Mouse (Mus musculus): ENCODE results near the gene Stk40. TPM values are rescaled to one million over a fixed set of nuclear protein-coding genes. Genes with fewer than 3 reads are reported as not detected.
A peak's percentile ranks its signal among the peaks of the same experiment; 100 is the strongest.

Stk40 gene
- polyA plus RNA-seq, 1 experiment from 2014 or later: 13.9 TPM

- H3K4me2 ChIP-seq: no peak overlapping the region
- peak overlapping the region; percentile 50 for H3K27ac ChIP-seq
- ATAC-seq (ENCODE audit: low read depth) (no peak), DNase-seq (no peak)
- peaks cover 56% of the 10 kb centered on the region for H3K36me3 ChIP-seq
- H3K4me1 ChIP-seq (replicated peaks): peaks cover 11% of the 10 kb centered on the region
- WGBS (ENCODE audit: insufficient replicate concordance): 80% methylated on average over 6 of the region's 6 CpGs
- no peaks in the 10 kb centered on the region for H3K9me3 ChIP-seq (replicated peaks)
- H3K4me3 ChIP-seq (replicated peaks): no peak overlapping the region
- no peaks in the 10 kb centered on the region for H3K27me3 ChIP-seq
- H3K9ac ChIP-seq: no peak overlapping the region
These were observed 29.0 kb downstream of the Stk40 start for GRCm38 (mm10) chr4:126132636-126133264.

GRCm38 (mm10) chr4:126134236-126134635 lies 30.5 kb downstream of the Stk40 start:
- WGBS (ENCODE audit: insufficient replicate concordance): 80% methylated on average over 4 of the region's 4 CpGs
- DNase-seq: no peak
- no peaks in the 10 kb centered on the region for H3K27me3 ChIP-seq
- no peak overlapping the region for H3K4me2 ChIP-seq
- no peak overlapping the region for H3K9ac ChIP-seq
- H3K27ac ChIP-seq: no peak overlapping the region
- no peaks in the 10 kb centered on the region for H3K9me3 ChIP-seq (replicated peaks)
- peaks cover 62% of the 10 kb centered on the region for H3K36me3 ChIP-seq
- ATAC-seq (ENCODE audit: low read depth): no peak
- peaks cover 11% of the 10 kb centered on the region for H3K4me1 ChIP-seq (replicated peaks)
- H3K4me3 ChIP-seq (replicated peaks): no peak overlapping the region

GRCm38 (mm10) chr4:126134639-126135038 lies 30.9 kb downstream of the Stk40 start:
- WGBS (ENCODE audit: insufficient replicate concordance): 73% methylated on average over 4 of the region's 4 CpGs
- H3K4me2 ChIP-seq: no peak overlapping the region
- H3K27me3 ChIP-seq: no peaks in the 10 kb centered on the region
- DNase-seq (no peak), ATAC-seq (ENCODE audit: low read depth) (no peak)
- H3K4me1 ChIP-seq (replicated peaks): peaks cover 11% of the 10 kb centered on the region
- peaks cover 59% of the 10 kb centered on the region for H3K36me3 ChIP-seq
- no peak overlapping the region for H3K27ac ChIP-seq
- H3K9me3 ChIP-seq (replicated peaks): no peaks in the 10 kb centered on the region
- H3K9ac ChIP-seq: no peak overlapping the region
- no peak overlapping the region for H3K4me3 ChIP-seq (replicated peaks)

- H3K9me3 ChIP-seq (replicated peaks): no peaks in the 10 kb centered on the region
- H3K27ac ChIP-seq: no peak overlapping the region
- 74% methylated on average over 4 of the region's 4 CpGs for WGBS (ENCODE audit: insufficient replicate concordance)
- H3K9ac ChIP-seq: no peak overlapping the region
- DNase-seq: no peak
- no peak overlapping the region for H3K4me3 ChIP-seq (replicated peaks)
- no peaks in the 10 kb centered on the region for H3K27me3 ChIP-seq
- H3K4me2 ChIP-seq: no peak overlapping the region
- peaks cover 6% of the 10 kb centered on the region; the same call in 1 of the 2 replicates for H3K4me1 ChIP-seq (replicated peaks)
- H3K36me3 ChIP-seq: peaks cover 55% of the 10 kb centered on the region
- no peak for ATAC-seq (ENCODE audit: low read depth)
These were observed 34.0 kb downstream of the Stk40 start for GRCm38 (mm10) chr4:126137773-126138172.

GRCm38 (mm10) chr4:126141021-126141420 lies 37.3 kb downstream of the Stk40 start:
- Histone ChIP-seq H3K27me3 (no peaks in the 10 kb centered on the region), H3K9me3 (replicated peaks) (no peaks in the 10 kb centered on the region), H3K4me1 (replicated peaks) (peaks cover 8% of the 10 kb centered on the region; the same call in 1 of the 2 replicates), H3K27ac (peak overlapping the region; percentile 21; the same call in 1 of the 2 replicates), H3K4me3 (replicated peaks) (no peak overlapping the region), H3K9ac (no peak overlapping the region), H3K36me3 (peaks cover 37% of the 10 kb centered on the region), H3K4me2 (no peak overlapping the region)
- DNase-seq (no peak), ATAC-seq (ENCODE audit: low read depth) (peak; percentile 25; the same call in 1 of the 2 replicates)
- 74% methylated on average over 5 of the region's 5 CpGs for WGBS (ENCODE audit: insufficient replicate concordance)

- H3K9me3 ChIP-seq (replicated peaks): no peaks in the 10 kb centered on the region
- peaks cover 33% of the 10 kb centered on the region for H3K4me1 ChIP-seq (replicated peaks)
- 27% methylated on average over 4 of the region's 4 CpGs for WGBS (ENCODE audit: insufficient replicate concordance)
- no peak overlapping the region for H3K27ac ChIP-seq
- H3K9ac ChIP-seq: no peak overlapping the region
- H3K4me3 ChIP-seq (replicated peaks): no peak overlapping the region
- no peak for ATAC-seq (ENCODE audit: low read depth)
- peaks cover 38% of the 10 kb centered on the region for H3K27me3 ChIP-seq
- no peak overlapping the region for H3K4me2 ChIP-seq
- no peaks in the 10 kb centered on the region for H3K36me3 ChIP-seq
- no peak for DNase-seq
These were observed 41.6 kb downstream of the Stk40 start for GRCm38 (mm10) chr4:126145396-126145795.

- DNase-seq: no peak
- H3K4me1 ChIP-seq (replicated peaks): peaks cover 32% of the 10 kb centered on the region
- no peak for ATAC-seq (ENCODE audit: low read depth)
- no peak overlapping the region for H3K9ac ChIP-seq
- H3K36me3 ChIP-seq: no peaks in the 10 kb centered on the region
- H3K27ac ChIP-seq: peak overlapping the region; percentile 45
- H3K4me2 ChIP-seq: peak overlapping the region; percentile 67
- 56% methylated on average over 9 of the region's 9 CpGs for WGBS (ENCODE audit: insufficient replicate concordance)
- no peak overlapping the region for H3K4me3 ChIP-seq (replicated peaks)
- no peaks in the 10 kb centered on the region for H3K9me3 ChIP-seq (replicated peaks)
- peaks cover 50% of the 10 kb centered on the region for H3K27me3 ChIP-seq
These were observed 43.3 kb downstream of the Stk40 start for GRCm38 (mm10) chr4:126146974-126147532.

- Histone ChIP-seq H3K9me3 (replicated peaks) (no peaks in the 10 kb centered on the region), H3K36me3 (no peaks in the 10 kb centered on the region), H3K4me1 (replicated peaks) (peaks cover 32% of the 10 kb centered on the region), H3K4me3 (replicated peaks) (peak within 1 kb of the TSS; percentile 58), H3K27ac (peak within 1 kb of the TSS; percentile 67), H3K27me3 (peaks cover 50% of the 10 kb centered on the region), H3K9ac (peak within 1 kb of the TSS; percentile 61), H3K4me2 (peak within 1 kb of the TSS; percentile 67)
- WGBS (ENCODE audit: insufficient replicate concordance): 23% methylated on average over 24 of the region's 24 CpGs
- DNase-seq (no peak), ATAC-seq (ENCODE audit: low read depth) (peak; percentile 66)
These were observed 43.9 kb downstream of the Stk40 start, which contains the start of gene Eva1b for GRCm38 (mm10) chr4:126147533-126148160. Gene Eva1b (plus strand): TSS chr4:126147744.

GRCm38 (mm10) chr4:126148161-126148961 lies 44.6 kb downstream of the Stk40 start:
- Histone ChIP-seq H3K4me1 (replicated peaks) (peaks cover 32% of the 10 kb centered on the region), H3K4me3 (replicated peaks) (peak overlapping the region; percentile 58), H3K27me3 (peaks cover 50% of the 10 kb centered on the region), H3K9me3 (replicated peaks) (no peaks in the 10 kb centered on the region), H3K27ac (peak overlapping the region; percentile 67), H3K9ac (peak overlapping the region; percentile 61), H3K4me2 (peak overlapping the region; percentile 67), H3K36me3 (no peaks in the 10 kb centered on the region)
- 2% methylated on average over 65 of the region's 67 CpGs for WGBS (ENCODE audit: insufficient replicate concordance)
- DNase-seq (no peak), ATAC-seq (ENCODE audit: low read depth) (peak; percentile 41)

- Histone ChIP-seq H3K4me3 (replicated peaks) (peak overlapping the region; percentile 58), H3K4me2 (peak overlapping the region; percentile 67), H3K9me3 (replicated peaks) (no peaks in the 10 kb centered on the region), H3K27ac (peak overlapping the region; percentile 67), H3K36me3 (no peaks in the 10 kb centered on the region), H3K4me1 (replicated peaks) (peaks cover 32% of the 10 kb centered on the region), H3K27me3 (peaks cover 50% of the 10 kb centered on the region), H3K9ac (peak overlapping the region; percentile 61)
- ATAC-seq (ENCODE audit: low read depth): peak; percentile 4; the same call in 1 of the 2 replicates
- no peak for DNase-seq
- 36% methylated on average over 42 of the region's 42 CpGs for WGBS (ENCODE audit: insufficient replicate concordance)
These were observed 45.4 kb downstream of the Stk40 start for GRCm38 (mm10) chr4:126149041-126149676.
